Mouse (Mus musculus) ES-Bruce4 (cell line): ENCODE results near the gene Kri1. TPM values are rescaled to one million over a fixed set of nuclear protein-coding genes. Genes with fewer than 3 reads are reported as not detected.
"Not testable (repeated sequence)": the region's sequence is repeated elsewhere in the genome, so short reads cannot be mapped to it uniquely, and the experiment has no call there.

Experiments
- H3K27ac ChIP-seq: 2 replicates; pipeline ENCODE4 v1.5.1; 2012; ENCODE audit warnings: low read length, inconsistent platforms; ENCODE audit not compliant: insufficient read depth
- H3K27me3 ChIP-seq: 2 replicates; pipeline ENCODE4 v1.6.1; 2012; ENCODE audit warnings: mild to moderate bottlenecking, low read length, inconsistent platforms; ENCODE audit not compliant: control insufficient read depth, poor library complexity, insufficient read depth, severe bottlenecking
- H3K36me3 ChIP-seq: 2 replicates; pipeline ENCODE4 v1.6.1; 2012; ENCODE audit warnings: inconsistent platforms, mild to moderate bottlenecking, low read length, moderate library complexity; ENCODE audit not compliant: control insufficient read depth, poor library complexity, insufficient read depth, severe bottlenecking
- H3K4me1 ChIP-seq: one replicate; pipeline ENCODE4 v1.8.1; 2011; ENCODE audit warnings: low read length; ENCODE audit not compliant: control insufficient read depth, insufficient read depth
- H3K4me3 ChIP-seq: 2 replicates; pipeline ENCODE4 v1.5.1; 2011; ENCODE audit warnings: low read depth, mild to moderate bottlenecking, low read length
- H3K9ac ChIP-seq: 2 replicates; pipeline ENCODE4 v1.6.1; 2012; ENCODE audit warnings: low read depth, mild to moderate bottlenecking, inconsistent platforms; ENCODE audit not compliant: poor library complexity, severe bottlenecking
- H3K9me3 ChIP-seq: replicated peaks from 2 replicates; pipeline ENCODE4 v1.6.1; 2012; ENCODE audit warnings: mild to moderate bottlenecking, low read length, inconsistent platforms; ENCODE audit not compliant: control insufficient read depth, poor library complexity, insufficient read depth, severe bottlenecking
- CTCF ChIP-seq: IDR thresholded peaks from one replicate; pipeline ENCODE4 v1.8.1; 2011; ENCODE audit warnings: low read depth, low read length
- EP300 ChIP-seq: IDR thresholded peaks from 2 replicates; pipeline ENCODE4 v1.6.1; 2011; ENCODE audit warnings: low read depth, low read length; ENCODE audit not compliant: insufficient read depth
- POLR2A ChIP-seq: IDR thresholded peaks from one replicate; pipeline ENCODE4 v1.8.1; 2011; ENCODE audit warnings: low read length; ENCODE audit not compliant: insufficient read depth
- polyA plus RNA-seq: library from polyadenylated mRNA; stranded (reverse); fragments of >200 nt; gene quantifications from 2 replicates; pipeline ENCODE4 v1.2.4, GENCODE M21; 2011; ENCODE audit warnings: low read depth; ENCODE audit not compliant: missing spikeins, insufficient read depth, insufficient read length

Kri1 gene
- polyA plus RNA-seq, 1 experiment = 41.7 TPM

DNA sequence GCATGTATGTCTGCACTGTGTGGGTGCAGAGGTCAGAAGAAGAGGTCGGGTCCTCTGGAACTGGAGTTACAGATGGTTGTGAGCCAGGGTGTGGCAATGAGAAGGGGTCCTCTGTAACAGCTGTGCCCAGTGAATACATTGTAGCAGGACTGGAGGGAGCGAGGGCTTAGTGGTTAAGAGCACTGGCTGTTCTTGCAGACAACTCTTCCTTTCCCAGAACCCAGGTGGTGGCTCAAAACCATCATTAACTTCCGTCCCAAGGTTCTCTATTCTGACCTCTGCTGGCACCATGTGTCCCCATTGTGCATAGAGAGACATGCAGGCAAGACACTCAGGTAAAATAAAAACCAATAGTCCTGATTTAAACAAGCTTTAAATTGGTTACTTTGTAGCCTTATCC is 39.8 kb upstream of the Kri1 start:
- Histone ChIP-seq H3K27me3 (no peaks in the 10 kb centered on the region), H3K4me3 (no peak overlapping the region), H3K4me1 (peaks cover 3% of the 10 kb centered on the region), H3K27ac (no peak overlapping the region), H3K9ac (no peak overlapping the region), H3K9me3 (no peaks in the 10 kb centered on the region), H3K36me3 (no peaks in the 10 kb centered on the region)
- no peak for TF ChIP-seq EP300
- no peak for TF ChIP-seq POLR2A
- TF ChIP-seq CTCF = no peak

DNA sequence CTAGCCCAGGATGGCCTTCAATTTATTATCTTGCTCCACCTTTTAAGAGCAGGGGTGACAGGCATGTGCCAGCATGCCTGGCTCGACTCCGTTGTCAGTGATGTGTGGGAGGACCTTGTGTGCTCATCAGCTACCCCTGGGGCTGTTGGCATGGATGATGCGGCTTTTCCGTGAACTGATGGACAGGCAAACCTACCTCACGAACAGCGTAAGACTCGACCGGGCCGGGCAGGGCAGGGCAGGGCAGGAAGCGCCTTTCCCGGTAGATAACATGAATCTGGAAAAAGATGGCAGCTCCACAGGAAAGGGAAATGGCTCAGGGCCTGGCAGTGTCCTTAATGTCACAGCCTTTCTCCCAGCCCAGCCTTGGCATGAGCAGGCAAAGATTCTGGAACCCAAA is 36.5 kb upstream of the Kri1 start:
- no peaks in the 10 kb centered on the region for H3K4me1 ChIP-seq
- H3K27me3 ChIP-seq = no peaks in the 10 kb centered on the region
- H3K27ac ChIP-seq = no peak overlapping the region
- no peaks in the 10 kb centered on the region for H3K36me3 ChIP-seq
- H3K9me3 ChIP-seq = no peaks in the 10 kb centered on the region
- no peak overlapping the region for H3K9ac ChIP-seq
- H3K4me3 ChIP-seq = no peak overlapping the region
- no peak for TF ChIP-seq POLR2A
- no peak for TF ChIP-seq CTCF
- TF ChIP-seq EP300 = no peak

DNA sequence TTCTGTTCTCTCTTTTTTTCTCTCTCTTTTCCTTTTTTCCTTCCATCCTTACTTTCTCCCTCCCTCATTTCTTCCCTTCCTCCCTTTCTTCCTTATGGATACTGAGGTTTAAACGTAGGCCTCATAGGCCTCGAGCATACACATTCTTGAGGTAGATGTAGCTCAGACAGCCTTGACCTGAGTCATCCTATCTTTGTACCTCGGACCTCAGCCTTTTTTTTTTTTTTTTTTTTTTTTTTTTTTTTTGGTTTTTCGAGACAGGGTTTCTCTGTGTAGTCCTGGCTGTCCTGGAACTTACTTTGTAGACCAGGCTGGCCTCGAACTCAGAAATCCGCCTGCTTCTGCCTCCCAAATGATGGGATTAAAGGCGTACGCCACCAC is 35.1 kb upstream of the Kri1 start:
- H3K4me3 ChIP-seq, H3K27me3 ChIP-seq, H3K36me3 ChIP-seq, H3K27ac ChIP-seq, H3K4me1 ChIP-seq, H3K9ac ChIP-seq, H3K9me3 ChIP-seq: not testable (repeated sequence)

DNA sequence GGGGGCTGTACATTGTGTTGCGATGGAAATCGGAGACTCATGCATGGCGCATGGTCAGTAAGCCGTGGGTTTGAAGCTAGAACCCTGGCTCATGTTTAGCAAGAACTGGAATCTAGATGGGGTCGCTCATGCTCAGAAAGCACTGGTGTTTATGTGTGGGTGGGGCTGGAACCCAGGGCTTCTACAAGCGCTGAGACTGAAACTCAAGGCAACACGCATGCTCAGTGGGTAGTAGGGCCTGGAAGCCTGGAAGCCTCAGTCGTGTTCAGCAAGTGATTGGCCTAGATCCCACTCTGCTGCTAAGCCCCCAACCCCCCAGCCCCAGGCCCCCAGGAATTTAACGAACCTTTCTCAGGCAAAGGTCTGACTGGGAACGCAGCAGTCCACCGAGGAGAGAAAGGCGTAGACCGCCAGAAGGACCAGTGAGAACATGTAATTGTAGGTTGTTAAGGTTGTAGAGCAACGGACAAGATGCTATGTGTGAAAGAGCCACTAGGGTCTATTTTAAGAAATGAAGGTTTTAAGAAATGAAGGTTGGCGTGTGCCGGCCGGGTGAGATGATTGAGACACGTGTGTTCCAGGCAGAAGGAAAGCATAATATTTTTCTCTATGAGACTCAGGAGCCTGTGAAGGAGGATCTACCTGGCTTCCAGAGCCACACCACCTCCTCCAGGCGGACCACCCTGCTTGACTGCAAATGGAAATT is 34.6 kb upstream of the Kri1 start:
- no peaks in the 10 kb centered on the region for H3K4me1 ChIP-seq
- no peaks in the 10 kb centered on the region for H3K9me3 ChIP-seq
- H3K27me3 ChIP-seq = no peaks in the 10 kb centered on the region
- no peak overlapping the region for H3K27ac ChIP-seq
- TF ChIP-seq EP300 (no peak), CTCF (no peak), POLR2A (no peak)
- H3K4me3 ChIP-seq = no peak overlapping the region
- H3K9ac ChIP-seq = no peak overlapping the region
- H3K36me3 ChIP-seq = no peaks in the 10 kb centered on the region

DNA sequence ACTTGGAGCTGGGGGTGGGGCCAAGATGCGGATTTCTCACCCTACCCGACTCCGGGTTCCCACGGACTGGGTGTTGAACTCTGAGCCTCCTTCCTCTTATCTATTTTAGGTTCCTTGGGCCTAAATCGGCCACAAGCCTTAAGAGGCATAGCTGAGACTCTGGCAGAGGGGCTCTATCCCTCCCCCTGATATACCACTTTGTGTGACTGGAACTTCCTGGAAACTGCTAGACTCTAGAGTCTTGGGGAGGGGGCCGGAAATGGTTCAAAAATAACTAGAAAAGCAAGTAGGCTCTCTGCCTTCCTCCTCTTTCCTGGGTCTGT is 33.7 kb upstream of the Kri1 start:
- Histone ChIP-seq H3K9me3 (no peaks in the 10 kb centered on the region), H3K27me3 (no peaks in the 10 kb centered on the region), H3K27ac (no peak overlapping the region), H3K4me3 (peak overlapping the region; percentile 88), H3K4me1 (no peaks in the 10 kb centered on the region), H3K36me3 (no peaks in the 10 kb centered on the region), H3K9ac (no peak overlapping the region)
- TF ChIP-seq POLR2A (no peak), CTCF (no peak), EP300 (no peak)

DNA sequence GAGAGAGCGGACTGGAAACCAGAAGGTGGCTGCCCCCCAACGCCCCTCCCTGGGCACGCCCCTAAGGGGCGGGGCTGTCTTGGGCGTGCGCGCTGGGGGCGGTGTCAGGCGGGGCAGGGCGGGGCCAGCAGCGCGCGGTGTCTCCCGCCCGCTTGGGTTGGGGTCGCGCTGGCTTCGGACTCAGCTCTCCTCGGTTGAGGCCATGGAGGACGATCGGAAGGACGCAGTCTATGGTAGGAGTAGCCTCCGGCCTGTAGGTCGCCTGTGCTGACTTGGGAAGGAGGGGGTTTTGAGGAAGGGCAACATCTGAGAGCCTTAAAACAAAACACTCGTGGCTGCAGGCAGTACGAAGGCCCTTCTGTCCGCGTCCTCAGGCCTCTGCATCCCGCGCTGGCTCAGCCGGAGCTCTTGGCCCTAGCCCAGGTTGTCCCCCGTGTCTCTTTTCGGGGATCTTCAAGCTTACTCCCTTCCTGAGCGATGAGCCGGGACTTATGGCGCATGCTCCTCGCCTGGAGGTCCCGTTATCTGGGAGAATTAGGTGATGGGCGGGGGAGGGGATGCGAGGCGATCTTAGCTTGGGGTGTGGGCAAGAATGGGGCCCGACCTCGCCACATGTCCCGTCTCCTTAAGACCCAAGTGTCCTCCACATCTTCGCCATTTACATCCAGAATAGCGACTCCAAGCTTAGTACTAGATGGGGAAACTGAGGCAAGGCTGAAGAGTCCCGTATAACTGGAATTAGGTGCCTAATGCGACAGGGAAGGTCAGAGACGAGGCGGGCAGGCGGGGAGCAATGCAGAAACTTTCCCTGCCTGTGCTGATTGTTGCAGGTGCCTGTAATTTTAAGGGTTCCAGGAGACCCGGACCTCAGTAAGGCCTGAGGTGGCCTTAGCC is 33.1 kb upstream of the Kri1 start, which contains the start of gene Slc44a2:
Slc44a2 (plus strand) TSS at position 80 of the 894 bp plus-strand sequence.
- no peak within 1 kb of the TSS for H3K27ac ChIP-seq
- TF ChIP-seq EP300 = no peak
- TF ChIP-seq POLR2A = peak; percentile 35
- no peaks in the 10 kb centered on the region for H3K9me3 ChIP-seq
- H3K4me3 ChIP-seq = peak within 1 kb of the TSS; percentile 88
- H3K9ac ChIP-seq = peak within 1 kb of the TSS; percentile 44
- no peaks in the 10 kb centered on the region for H3K4me1 ChIP-seq
- no peaks in the 10 kb centered on the region for H3K36me3 ChIP-seq
- no peaks in the 10 kb centered on the region for H3K27me3 ChIP-seq
